Mouse (Mus musculus): ENCODE results near the gene S100a7a. TPM values are rescaled to one million over a fixed set of nuclear protein-coding genes. Genes with fewer than 3 reads are reported as not detected.

Gene S100a7a
- polyA plus RNA-seq (2012; rRNA removed): 1.0 and 1.1 TPM in 2 replicates

DNA sequence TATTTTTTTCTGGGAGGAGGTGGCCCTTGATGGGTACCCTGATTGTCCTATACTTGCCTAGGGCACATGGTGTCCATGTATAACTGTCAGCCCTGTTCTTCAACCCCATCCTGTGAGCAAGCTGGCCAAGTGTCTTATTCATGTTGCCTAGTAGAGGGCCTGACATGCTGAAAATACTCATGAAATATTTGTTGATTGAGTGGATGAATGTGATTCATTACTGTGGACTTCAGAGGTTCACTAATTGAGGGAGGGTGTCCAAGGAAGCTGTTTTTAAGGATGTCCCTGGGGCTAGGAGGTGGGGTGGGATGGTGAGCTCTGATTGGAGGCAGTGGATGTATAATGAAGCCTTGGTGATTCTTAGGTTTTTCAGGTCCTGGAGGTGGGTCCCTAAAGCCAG is at the start of gene S100a7a:
Gene S100a7a, plus strand, starts transcription at position 301 of the 400 bp plus-strand sequence.
- Histone ChIP-seq H3K4me1 (ENCODE audit: control insufficient read depth, insufficient read depth, low read length) (peaks cover 1% of the 10 kb centered on the region; the same call in 1 of the 2 replicates), H3K4me3 (ENCODE audit: insufficient read depth, low read length) (no peak within 1 kb of the TSS), H3K27ac (ENCODE audit: insufficient read depth, low read length) (no peak within 1 kb of the TSS)
- TF ChIP-seq CTCF (IDR thresholded peaks at IDR 0.05; ENCODE audit: extremely low read depth, insufficient read depth, low read length) (no peak), POLR2A (IDR thresholded peaks at IDR 0.05; ENCODE audit: extremely low read depth, insufficient read depth, low read length) (no peak)

- no peak for TF ChIP-seq CTCF (IDR thresholded peaks at IDR 0.05; ENCODE audit: extremely low read depth, insufficient read depth, low read length)
- no peak overlapping the region for H3K4me3 ChIP-seq (ENCODE audit: insufficient read depth, low read length)
Observed at GRCm38 (mm10) chr3:90604416-90604815, 49.4 kb upstream of the S100a7a start.

GRCm38 (mm10) chr3:90605049-90605448 is 48.8 kb upstream of the S100a7a start:
- TF ChIP-seq CTCF (IDR thresholded peaks at IDR 0.05; ENCODE audit: extremely low read depth, insufficient read depth, low read length) (no peak), POLR2A (IDR thresholded peaks at IDR 0.05; ENCODE audit: extremely low read depth, insufficient read depth, low read length) (no peak)
- Histone ChIP-seq H3K4me3 (ENCODE audit: insufficient read depth, low read length) (no peak overlapping the region), H3K4me1 (ENCODE audit: control insufficient read depth, insufficient read depth, low read length) (peaks cover 6% of the 10 kb centered on the region), H3K27ac (ENCODE audit: insufficient read depth, low read length) (no peak overlapping the region)

More at GRCm38 (mm10) chr3:90604416-90604815, 49.4 kb upstream of the S100a7a start:
- Histone ChIP-seq H3K4me1 (ENCODE audit: control insufficient read depth, insufficient read depth, low read length) (peaks cover 6% of the 10 kb centered on the region), H3K27ac (ENCODE audit: insufficient read depth, low read length) (no peak overlapping the region)

- H3K4me1 ChIP-seq (ENCODE audit: control insufficient read depth, insufficient read depth, low read length): peaks cover 5% of the 10 kb centered on the region
- H3K4me3 ChIP-seq (ENCODE audit: insufficient read depth, low read length): no peak overlapping the region
- TF ChIP-seq POLR2A (IDR thresholded peaks at IDR 0.05; ENCODE audit: extremely low read depth, insufficient read depth, low read length) (no peak), CTCF (IDR thresholded peaks at IDR 0.05; ENCODE audit: extremely low read depth, insufficient read depth, low read length) (no peak)
- H3K27ac ChIP-seq (ENCODE audit: insufficient read depth, low read length): no peak overlapping the region
Observed at GRCm38 (mm10) chr3:90605736-90606135, 48.1 kb upstream of the S100a7a start.

DNA sequence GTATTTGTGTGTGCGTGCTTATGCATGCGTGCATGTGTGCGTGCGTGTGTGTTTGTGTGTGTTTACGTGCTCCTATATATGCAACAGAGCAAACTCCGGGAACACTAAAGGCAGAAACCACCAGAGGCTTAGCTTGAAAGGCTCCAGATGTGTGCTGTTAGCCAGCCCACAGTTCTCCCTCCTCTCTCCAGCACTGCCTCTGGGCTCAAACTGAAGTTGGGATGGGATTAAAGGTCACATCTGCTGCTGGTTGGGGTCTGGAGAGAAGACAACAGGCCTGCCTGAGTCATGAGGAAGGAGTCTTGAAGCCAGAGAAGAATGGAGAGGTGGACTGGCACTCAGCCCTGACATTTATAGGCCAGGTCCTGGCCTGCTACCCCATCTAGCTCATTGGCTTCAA is 47.6 kb upstream of the S100a7a start:
- Histone ChIP-seq H3K27ac (ENCODE audit: insufficient read depth, low read length) (no peak overlapping the region), H3K4me3 (ENCODE audit: insufficient read depth, low read length) (no peak overlapping the region), H3K4me1 (ENCODE audit: control insufficient read depth, insufficient read depth, low read length) (peaks cover 5% of the 10 kb centered on the region)
- TF ChIP-seq CTCF (IDR thresholded peaks at IDR 0.05; ENCODE audit: extremely low read depth, insufficient read depth, low read length) (no peak), POLR2A (IDR thresholded peaks at IDR 0.05; ENCODE audit: extremely low read depth, insufficient read depth, low read length) (no peak)

- TF ChIP-seq POLR2A (IDR thresholded peaks at IDR 0.05; ENCODE audit: extremely low read depth, insufficient read depth, low read length) (no peak), CTCF (IDR thresholded peaks at IDR 0.05; ENCODE audit: extremely low read depth, insufficient read depth, low read length) (no peak)
- Histone ChIP-seq H3K4me1 (ENCODE audit: control insufficient read depth, insufficient read depth, low read length) (peaks cover 5% of the 10 kb centered on the region), H3K4me3 (ENCODE audit: insufficient read depth, low read length) (no peak overlapping the region), H3K27ac (ENCODE audit: insufficient read depth, low read length) (no peak overlapping the region)
Observed at GRCm38 (mm10) chr3:90607361-90607760, 46.5 kb upstream of the S100a7a start.

DNA sequence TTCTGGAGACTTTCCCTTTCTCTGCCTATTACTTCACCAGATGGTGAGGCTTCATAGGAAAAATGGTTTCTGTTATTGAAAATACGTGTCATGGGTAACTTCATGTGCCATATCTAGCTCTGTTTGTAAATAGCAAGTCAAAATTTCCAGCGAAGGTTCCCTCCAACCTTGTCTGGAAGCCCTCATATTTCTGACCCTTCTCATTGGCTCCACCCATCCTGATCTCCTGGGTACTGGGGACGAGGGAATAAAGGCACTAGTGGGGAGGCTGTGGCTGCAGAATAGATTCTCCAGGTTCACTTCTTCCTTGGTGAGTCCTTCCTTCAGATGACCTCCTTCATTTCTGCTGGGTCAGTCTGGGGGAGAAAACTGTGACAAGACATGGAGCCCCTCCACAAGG is 45.6 kb upstream of the S100a7a start, which contains the start of gene S100a5:
Gene S100a5, plus strand, starts transcription at position 301 of the 400 bp plus-strand sequence.
- H3K27ac ChIP-seq (ENCODE audit: insufficient read depth, low read length): no peak within 1 kb of the TSS
- no peak within 1 kb of the TSS for H3K4me3 ChIP-seq (ENCODE audit: insufficient read depth, low read length)
- peaks cover 5% of the 10 kb centered on the region for H3K4me1 ChIP-seq (ENCODE audit: control insufficient read depth, insufficient read depth, low read length)
- TF ChIP-seq POLR2A (IDR thresholded peaks at IDR 0.05; ENCODE audit: extremely low read depth, insufficient read depth, low read length): no peak
- TF ChIP-seq CTCF (IDR thresholded peaks at IDR 0.05; ENCODE audit: extremely low read depth, insufficient read depth, low read length): no peak

GRCm38 (mm10) chr3:90609102-90609501 is 44.7 kb upstream of the S100a7a start:
- Histone ChIP-seq H3K4me1 (ENCODE audit: control insufficient read depth, insufficient read depth, low read length) (peaks cover 5% of the 10 kb centered on the region), H3K27ac (ENCODE audit: insufficient read depth, low read length) (no peak overlapping the region), H3K4me3 (ENCODE audit: insufficient read depth, low read length) (no peak overlapping the region)
- no peak for TF ChIP-seq POLR2A (IDR thresholded peaks at IDR 0.05; ENCODE audit: extremely low read depth, insufficient read depth, low read length)
- TF ChIP-seq CTCF (IDR thresholded peaks at IDR 0.05; ENCODE audit: extremely low read depth, insufficient read depth, low read length): no peak

- no peak overlapping the region for H3K27ac ChIP-seq (ENCODE audit: insufficient read depth, low read length)
- TF ChIP-seq POLR2A (IDR thresholded peaks at IDR 0.05; ENCODE audit: extremely low read depth, insufficient read depth, low read length): no peak
- H3K4me3 ChIP-seq (ENCODE audit: insufficient read depth, low read length): no peak overlapping the region
- H3K4me1 ChIP-seq (ENCODE audit: control insufficient read depth, insufficient read depth, low read length): peaks cover 1% of the 10 kb centered on the region; the same call in 1 of the 2 replicates
Observed at GRCm38 (mm10) chr3:90611494-90611893, 42.3 kb upstream of the S100a7a start.

GRCm38 (mm10) chr3:90612061-90612460 is 41.8 kb upstream of the S100a7a start:
- peaks cover 1% of the 10 kb centered on the region; the same call in 1 of the 2 replicates for H3K4me1 ChIP-seq (ENCODE audit: control insufficient read depth, insufficient read depth, low read length)
- TF ChIP-seq POLR2A (IDR thresholded peaks at IDR 0.05; ENCODE audit: extremely low read depth, insufficient read depth, low read length) (no peak), CTCF (IDR thresholded peaks at IDR 0.05; ENCODE audit: extremely low read depth, insufficient read depth, low read length) (no peak)
- H3K4me3 ChIP-seq (ENCODE audit: insufficient read depth, low read length): no peak overlapping the region
- H3K27ac ChIP-seq (ENCODE audit: insufficient read depth, low read length): no peak overlapping the region

All from cortical plate, adult 2 months (tissue).